Mouse (Mus musculus) monocyte, adult 59 days (primary cell): ENCODE measurements around the gene Phip. TPM values are rescaled to one million over a fixed set of nuclear protein-coding genes. Genes with fewer than 3 reads are reported as not detected.

Experiments
- total RNA-seq, 2 experiments: library from RNA; stranded (reverse); gene quantifications; one replicate each; pipeline ENCODE4 v1.2.4; 2023

Gene Phip
- 100 to 1,000 TPM in 1 of 2 experiments, 10 to 100 TPM in 1; 95.7 to 104 TPM for total RNA-seq

DNA sequence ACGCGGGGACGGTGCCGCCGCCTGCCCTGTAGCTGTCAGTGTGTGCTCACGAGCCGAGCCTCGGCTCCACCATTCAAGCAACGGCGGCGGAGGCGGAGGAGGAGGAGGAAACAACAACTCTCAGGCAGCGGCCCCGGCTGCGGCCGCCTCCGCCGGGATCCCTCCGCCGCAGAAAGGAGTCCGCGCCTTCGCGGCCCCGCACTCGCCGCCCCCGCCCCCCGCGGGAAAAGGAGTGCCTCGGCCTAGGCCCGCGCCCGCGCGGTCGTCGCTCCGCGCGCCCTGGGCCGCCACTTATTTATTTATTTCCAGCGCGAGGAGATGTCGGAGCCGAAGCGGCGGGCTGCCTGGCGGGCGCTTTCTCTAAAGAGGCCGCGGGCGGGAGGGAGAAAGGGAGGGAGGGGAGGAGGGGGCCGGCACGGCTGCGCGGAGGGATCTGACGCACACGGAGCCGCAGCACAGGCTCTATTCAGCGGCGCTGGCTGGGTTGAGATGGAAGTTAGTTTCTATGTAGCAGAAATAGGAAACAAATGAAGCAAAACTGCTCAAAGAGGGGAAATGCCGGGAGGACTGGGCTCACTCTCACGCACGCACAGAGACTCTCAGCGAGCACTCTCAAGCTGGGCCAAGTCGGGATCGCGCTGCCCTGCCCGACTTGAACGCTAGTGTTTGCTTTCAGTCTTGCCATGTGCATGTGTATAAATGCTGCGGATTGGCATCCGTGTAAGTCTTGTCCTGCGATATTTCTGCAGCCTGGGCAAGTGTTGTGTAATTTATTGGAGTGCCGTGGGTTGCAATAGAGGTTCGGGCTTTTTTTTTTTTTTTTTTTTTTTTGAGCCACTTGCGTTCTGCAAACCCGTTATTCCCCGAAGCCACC, at the start of gene Phip:
Gene Phip, minus strand, starts transcription at position 175 of the 874 bp plus-strand sequence.

GRCm38 (mm10) chr9:82829007-82829689, 146.2 kb downstream of the Phip start, which contains the start of gene Irak1bp1:
TSS of gene Irak1bp1 (plus strand) at chr9:82829540.

Other genes with a start within 250 kb of the Phip start
- gene Irak1bp1, start 146.0 kb downstream of the Phip start, total RNA-seq, result under 1 TPM; 0.37 to 0.76 TPM
- gene Hmgn3, start 171.2 kb upstream of the Phip start, total RNA-seq, result 1 to 10 TPM; 3.2 to 7.1 TPM